Mouse (Mus musculus): ENCODE results near the gene Iqsec1. TPM values are rescaled to one million over a fixed set of nuclear protein-coding genes. Genes with fewer than 3 reads are reported as not detected.

The Iqsec1 gene
- polyA plus RNA-seq, 1 experiment from 2014 or later, result 28.6 TPM

DNA sequence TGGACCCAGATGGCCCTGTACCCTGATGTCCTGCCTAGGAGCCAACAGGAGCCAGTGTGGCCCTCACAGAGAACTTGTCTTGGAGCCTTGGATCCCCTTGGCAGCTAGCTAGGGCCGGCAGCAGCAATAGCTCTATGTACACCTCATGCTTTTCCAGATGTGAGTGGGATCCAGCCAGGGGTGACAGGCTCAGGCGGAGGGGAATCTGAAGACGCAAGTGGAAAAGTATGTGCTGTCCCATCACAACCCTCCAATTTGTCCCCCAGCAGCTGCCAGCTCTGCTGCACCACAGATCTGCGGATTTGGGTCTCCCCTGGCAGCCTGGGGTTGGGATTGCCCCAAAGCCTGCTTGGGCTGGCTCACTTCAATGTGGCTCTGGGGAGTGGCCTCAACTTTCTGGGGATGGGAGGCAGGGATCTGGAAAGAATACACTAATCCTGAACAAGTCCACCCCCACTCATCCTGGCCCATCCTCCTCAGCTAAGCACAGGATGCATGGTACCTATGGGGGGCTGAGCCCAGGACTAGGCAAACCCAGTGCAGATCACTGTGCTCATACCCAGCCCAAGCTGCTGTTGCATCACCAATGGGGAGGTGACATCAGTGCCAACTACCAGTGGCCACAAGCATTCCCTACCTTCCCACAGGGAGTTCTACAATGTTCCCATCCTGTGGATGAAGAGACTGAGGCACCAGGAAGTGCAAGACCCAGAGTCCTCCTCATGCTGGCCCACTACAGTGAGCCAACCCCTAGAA lies 227.0 kb downstream of the Iqsec1 start:
- H3K9me3 ChIP-seq (ENCODE audit: control insufficient read depth, low read length), result no peaks in the 10 kb centered on the region
- WGBS, result 88% methylated on average over 4 of the region's 4 CpGs
- H3K4me2 ChIP-seq (ENCODE audit: low read length), result no peak overlapping the region
- peaks cover 35 to 36% of the 10 kb centered on the region in 2 experiments for H3K4me1 ChIP-seq (ENCODE audit: control insufficient read depth in 2 of 2, insufficient read depth in 2 of 2, low read length in 2 of 2)
- no peaks in the 10 kb centered on the region for H3K36me3 ChIP-seq (ENCODE audit: control insufficient read depth, insufficient read depth, low read length)
- ATAC-seq (ENCODE audit: insufficient number of reproducible peaks, insufficient read depth, low FRiP score, low read depth), result no peak
- no peak overlapping the region for H3K4me3 ChIP-seq (ENCODE audit: control insufficient read depth in 1 of 2, insufficient read depth in 1 of 2, low read depth in 1 of 2, low read length in 2 of 2)
- no peak overlapping the region for H3K27ac ChIP-seq (replicated peaks in 1 of 2; ENCODE audit: control insufficient read depth in 1 of 2, insufficient read depth in 1 of 2, low read depth in 2 of 2, low read length in 2 of 2)
- no peak overlapping the region for H3K9ac ChIP-seq (ENCODE audit: low read length)
- no peaks in the 10 kb centered on the region for H3K27me3 ChIP-seq (ENCODE audit: control insufficient read depth, insufficient read depth, low read length)

DNA sequence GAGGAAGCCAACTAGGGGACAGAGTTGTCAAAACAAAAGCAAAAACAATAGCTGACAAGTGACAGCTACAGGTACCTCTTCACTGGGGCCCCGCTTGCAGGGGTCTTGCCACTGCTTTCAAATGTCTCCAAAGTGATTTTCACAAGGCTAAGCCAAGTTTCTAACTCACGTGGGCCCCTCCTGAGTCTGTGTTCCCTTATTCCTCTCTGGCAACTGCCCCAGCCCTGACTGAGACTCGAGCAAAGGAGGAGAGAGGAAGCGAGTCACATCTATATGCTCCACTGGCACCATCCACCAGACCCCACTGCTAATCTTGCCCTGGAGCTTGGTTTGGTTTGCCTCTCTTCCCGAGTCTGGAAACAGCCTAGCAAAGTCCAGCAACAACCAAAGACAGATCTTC lies 227.6 kb downstream of the Iqsec1 start:
- Histone ChIP-seq H3K27ac (replicated peaks in 1 of 2; ENCODE audit: control insufficient read depth in 1 of 2, insufficient read depth in 1 of 2, low read depth in 2 of 2, low read length in 2 of 2) (no peak overlapping the region), H3K4me1 (ENCODE audit: control insufficient read depth in 2 of 2, insufficient read depth in 2 of 2, low read length in 2 of 2) (peaks cover 35 to 42% of the 10 kb centered on the region in 2 experiments), H3K27me3 (ENCODE audit: control insufficient read depth, insufficient read depth, low read length) (no peaks in the 10 kb centered on the region), H3K9me3 (ENCODE audit: control insufficient read depth, low read length) (no peaks in the 10 kb centered on the region), H3K4me2 (ENCODE audit: low read length) (no peak overlapping the region), H3K36me3 (ENCODE audit: control insufficient read depth, insufficient read depth, low read length) (no peaks in the 10 kb centered on the region), H3K4me3 (ENCODE audit: control insufficient read depth in 1 of 2, insufficient read depth in 1 of 2, low read depth in 1 of 2, low read length in 2 of 2) (no peak overlapping the region), H3K9ac (ENCODE audit: low read length) (no peak overlapping the region)
- WGBS, result 59% methylated on average over 5 of the region's 5 CpGs
- ATAC-seq (ENCODE audit: insufficient number of reproducible peaks, insufficient read depth, low FRiP score, low read depth), result no peak

DNA sequence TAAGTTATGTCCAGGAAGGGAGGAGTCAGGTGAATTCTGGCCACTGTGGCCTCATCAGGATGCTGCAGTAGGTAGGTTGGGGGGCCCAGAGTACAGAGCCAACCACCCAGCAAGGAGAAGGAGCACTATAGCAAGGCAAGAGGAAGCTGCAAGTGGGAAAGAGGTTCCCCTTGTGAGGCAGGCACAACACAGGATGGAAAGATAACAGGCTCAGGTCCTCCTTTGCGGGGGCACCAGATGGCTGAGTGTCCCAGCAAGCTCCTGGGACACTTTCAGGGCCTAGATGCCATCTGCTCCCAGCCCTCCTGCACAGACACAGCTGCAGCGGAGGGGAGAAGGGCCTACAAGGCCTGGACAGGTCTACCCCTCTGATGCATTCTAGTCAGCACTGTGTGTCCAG lies 228.7 kb downstream of the Iqsec1 start:
- Histone ChIP-seq H3K9ac (ENCODE audit: low read length) (no peak overlapping the region), H3K4me2 (ENCODE audit: low read length) (no peak overlapping the region), H3K36me3 (ENCODE audit: control insufficient read depth, insufficient read depth, low read length) (no peaks in the 10 kb centered on the region), H3K9me3 (ENCODE audit: control insufficient read depth, low read length) (no peaks in the 10 kb centered on the region), H3K27me3 (ENCODE audit: control insufficient read depth, insufficient read depth, low read length) (no peaks in the 10 kb centered on the region), H3K4me1 (ENCODE audit: control insufficient read depth in 2 of 2, insufficient read depth in 2 of 2, low read length in 2 of 2) (peaks cover 34 to 40% of the 10 kb centered on the region in 2 experiments), H3K4me3 (ENCODE audit: control insufficient read depth in 1 of 2, insufficient read depth in 1 of 2, low read depth in 1 of 2, low read length in 2 of 2) (no peak overlapping the region), H3K27ac (replicated peaks in 1 of 2; ENCODE audit: control insufficient read depth in 1 of 2, insufficient read depth in 1 of 2, low read depth in 2 of 2, low read length in 2 of 2) (no peak overlapping the region)
- 85% methylated on average over 2 of the region's 2 CpGs for WGBS
- ATAC-seq (ENCODE audit: insufficient number of reproducible peaks, insufficient read depth, low FRiP score, low read depth), result no peak

DNA sequence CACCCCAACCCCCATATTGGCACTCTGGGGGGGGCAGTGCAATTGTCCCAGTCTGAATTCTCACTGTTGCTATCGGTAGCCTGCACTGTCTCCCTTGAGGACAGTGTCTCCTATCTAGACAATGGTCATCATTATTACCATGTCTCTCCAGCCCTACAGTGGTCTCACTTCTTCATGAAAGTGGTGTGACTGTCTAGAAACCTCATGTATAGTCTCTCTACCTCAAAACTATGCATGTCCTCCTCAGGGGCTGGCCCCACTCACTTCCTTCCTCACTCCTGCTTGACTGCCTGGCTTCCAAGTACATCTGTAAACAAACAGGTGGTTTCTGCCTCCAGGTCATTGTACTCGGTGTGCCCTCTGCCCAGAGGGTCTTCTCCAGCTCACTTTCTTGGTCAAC lies 230.3 kb downstream of the Iqsec1 start:
- Histone ChIP-seq H3K36me3 (ENCODE audit: control insufficient read depth, insufficient read depth, low read length) (no peaks in the 10 kb centered on the region), H3K27ac (replicated peaks in 1 of 2; ENCODE audit: control insufficient read depth in 1 of 2, insufficient read depth in 1 of 2, low read depth in 2 of 2, low read length in 2 of 2) (no peak overlapping the region), H3K4me2 (ENCODE audit: low read length) (no peak overlapping the region), H3K4me1 (ENCODE audit: control insufficient read depth in 2 of 2, insufficient read depth in 2 of 2, low read length in 2 of 2) (peaks cover 18 to 27% of the 10 kb centered on the region in 2 experiments), H3K9ac (ENCODE audit: low read length) (no peak overlapping the region), H3K9me3 (ENCODE audit: control insufficient read depth, low read length) (no peaks in the 10 kb centered on the region), H3K27me3 (ENCODE audit: control insufficient read depth, insufficient read depth, low read length) (no peaks in the 10 kb centered on the region), H3K4me3 (ENCODE audit: control insufficient read depth in 1 of 2, insufficient read depth in 1 of 2, low read depth in 1 of 2, low read length in 2 of 2) (no peak overlapping the region)
- 84% methylated on average over 2 of the region's 2 CpGs for WGBS
- ATAC-seq (ENCODE audit: insufficient number of reproducible peaks, insufficient read depth, low FRiP score, low read depth), result no peak

DNA sequence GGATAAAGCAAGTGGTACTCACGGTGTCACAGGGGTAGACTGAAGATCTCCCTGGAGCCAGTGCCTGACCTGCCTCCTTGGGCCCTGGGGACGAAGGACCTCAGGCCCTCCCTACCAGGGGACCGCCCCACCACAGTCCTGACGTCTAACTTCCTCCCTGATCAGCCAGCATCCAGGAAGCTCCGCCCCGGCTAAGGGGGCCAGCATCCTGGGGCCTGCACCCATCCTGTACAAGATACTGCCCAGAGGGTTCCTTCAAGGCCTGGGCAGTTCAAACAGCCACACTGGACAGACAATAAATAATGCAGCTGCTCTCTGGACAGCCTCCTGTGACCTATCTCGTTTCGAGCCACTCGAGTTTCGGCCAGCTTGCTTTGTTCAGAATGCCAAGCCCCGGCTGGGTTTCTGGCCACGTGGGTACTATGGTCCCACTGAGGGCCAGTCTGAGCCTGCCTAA lies 231.0 kb downstream of the Iqsec1 start:
- Histone ChIP-seq H3K27ac (replicated peaks in 1 of 2; ENCODE audit: control insufficient read depth in 1 of 2, insufficient read depth in 1 of 2, low read depth in 2 of 2, low read length in 2 of 2) (peak overlapping the region in 1 of 2 experiments; percentile 25; a peak in 1 of 4 replicates), H3K4me3 (ENCODE audit: control insufficient read depth in 1 of 2, insufficient read depth in 1 of 2, low read depth in 1 of 2, low read length in 2 of 2) (no peak overlapping the region), H3K4me2 (ENCODE audit: low read length) (no peak overlapping the region), H3K27me3 (ENCODE audit: control insufficient read depth, insufficient read depth, low read length) (no peaks in the 10 kb centered on the region), H3K36me3 (ENCODE audit: control insufficient read depth, insufficient read depth, low read length) (no peaks in the 10 kb centered on the region), H3K4me1 (ENCODE audit: control insufficient read depth in 2 of 2, insufficient read depth in 2 of 2, low read length in 2 of 2) (peaks cover 18 to 25% of the 10 kb centered on the region in 2 experiments), H3K9ac (ENCODE audit: low read length) (no peak overlapping the region), H3K9me3 (ENCODE audit: control insufficient read depth, low read length) (no peaks in the 10 kb centered on the region)
- WGBS, result 63% methylated on average over 12 of the region's 12 CpGs
- no peak for ATAC-seq (ENCODE audit: insufficient number of reproducible peaks, insufficient read depth, low FRiP score, low read depth)

DNA sequence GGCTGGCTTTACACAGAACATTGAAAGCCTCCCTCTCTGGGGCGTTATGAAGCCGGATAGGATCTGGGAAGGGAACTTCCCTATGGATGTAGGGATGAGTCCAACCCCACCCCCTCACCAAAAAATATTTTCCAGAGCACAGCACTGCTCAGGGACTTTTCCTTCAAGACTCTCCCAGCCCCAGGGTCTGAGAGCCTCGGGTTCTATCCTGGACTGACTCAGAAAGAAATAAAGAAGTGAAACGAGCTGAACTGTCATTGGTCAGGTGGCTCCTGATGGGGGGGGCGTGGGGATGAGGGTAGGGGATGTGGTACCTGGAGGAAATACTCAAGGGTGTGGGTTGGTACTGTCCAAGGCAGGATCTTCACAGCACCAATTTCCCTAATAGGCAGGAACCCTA lies 231.9 kb downstream of the Iqsec1 start:
- WGBS, result 69% methylated on average over 5 of the region's 5 CpGs
- Histone ChIP-seq H3K4me3 (ENCODE audit: control insufficient read depth in 1 of 2, insufficient read depth in 1 of 2, low read depth in 1 of 2, low read length in 2 of 2) (no peak overlapping the region), H3K9me3 (ENCODE audit: control insufficient read depth, low read length) (no peaks in the 10 kb centered on the region), H3K27ac (replicated peaks in 1 of 2; ENCODE audit: control insufficient read depth in 1 of 2, insufficient read depth in 1 of 2, low read depth in 2 of 2, low read length in 2 of 2) (peak overlapping the region in 1 of 2 experiments; percentile 43; a peak in 2 of 4 replicates), H3K27me3 (ENCODE audit: control insufficient read depth, insufficient read depth, low read length) (no peaks in the 10 kb centered on the region), H3K36me3 (ENCODE audit: control insufficient read depth, insufficient read depth, low read length) (no peaks in the 10 kb centered on the region), H3K4me2 (ENCODE audit: low read length) (no peak overlapping the region), H3K4me1 (ENCODE audit: control insufficient read depth in 2 of 2, insufficient read depth in 2 of 2, low read length in 2 of 2) (peaks cover 18 to 29% of the 10 kb centered on the region in 2 experiments), H3K9ac (ENCODE audit: low read length) (no peak overlapping the region)
- no peak for ATAC-seq (ENCODE audit: insufficient number of reproducible peaks, insufficient read depth, low FRiP score, low read depth)

DNA sequence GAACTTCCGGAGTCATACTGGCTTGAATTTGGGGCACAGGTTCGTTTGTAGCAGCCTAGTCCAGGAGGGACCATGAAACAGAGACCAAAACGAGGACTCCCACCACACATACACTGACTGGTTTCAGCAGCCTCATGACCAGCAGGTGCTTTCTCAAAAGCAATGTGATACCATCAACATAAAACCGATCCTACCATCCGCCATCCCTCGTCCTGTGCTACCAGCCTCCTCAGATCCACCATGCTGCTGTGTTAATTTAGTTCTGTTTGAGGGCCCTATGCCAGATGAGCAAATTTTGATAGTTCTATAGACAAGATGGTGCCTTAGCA lies 232.9 kb downstream of the Iqsec1 start:
- Histone ChIP-seq H3K27ac (replicated peaks in 1 of 2; ENCODE audit: control insufficient read depth in 1 of 2, insufficient read depth in 1 of 2, low read depth in 2 of 2, low read length in 2 of 2) (no peak overlapping the region), H3K36me3 (ENCODE audit: control insufficient read depth, insufficient read depth, low read length) (no peaks in the 10 kb centered on the region), H3K4me3 (ENCODE audit: control insufficient read depth in 1 of 2, insufficient read depth in 1 of 2, low read depth in 1 of 2, low read length in 2 of 2) (no peak overlapping the region), H3K9ac (ENCODE audit: low read length) (no peak overlapping the region), H3K4me1 (ENCODE audit: control insufficient read depth in 2 of 2, insufficient read depth in 2 of 2, low read length in 2 of 2) (peaks cover 19 to 29% of the 10 kb centered on the region in 2 experiments), H3K9me3 (ENCODE audit: control insufficient read depth, low read length) (no peaks in the 10 kb centered on the region), H3K27me3 (ENCODE audit: control insufficient read depth, insufficient read depth, low read length) (no peaks in the 10 kb centered on the region), H3K4me2 (ENCODE audit: low read length) (no peak overlapping the region)
- no peak for ATAC-seq (ENCODE audit: insufficient number of reproducible peaks, insufficient read depth, low FRiP score, low read depth)
- WGBS, result 90% methylated on average over 6 of the region's 6 CpGs
